Mouse (Mus musculus): ENCODE data around the gene Cplx1. TPM values are rescaled to one million over a fixed set of nuclear protein-coding genes. Genes with fewer than 3 reads are reported as not detected.

The Cplx1 gene
- total RNA-seq (2023): not detected

DNA sequence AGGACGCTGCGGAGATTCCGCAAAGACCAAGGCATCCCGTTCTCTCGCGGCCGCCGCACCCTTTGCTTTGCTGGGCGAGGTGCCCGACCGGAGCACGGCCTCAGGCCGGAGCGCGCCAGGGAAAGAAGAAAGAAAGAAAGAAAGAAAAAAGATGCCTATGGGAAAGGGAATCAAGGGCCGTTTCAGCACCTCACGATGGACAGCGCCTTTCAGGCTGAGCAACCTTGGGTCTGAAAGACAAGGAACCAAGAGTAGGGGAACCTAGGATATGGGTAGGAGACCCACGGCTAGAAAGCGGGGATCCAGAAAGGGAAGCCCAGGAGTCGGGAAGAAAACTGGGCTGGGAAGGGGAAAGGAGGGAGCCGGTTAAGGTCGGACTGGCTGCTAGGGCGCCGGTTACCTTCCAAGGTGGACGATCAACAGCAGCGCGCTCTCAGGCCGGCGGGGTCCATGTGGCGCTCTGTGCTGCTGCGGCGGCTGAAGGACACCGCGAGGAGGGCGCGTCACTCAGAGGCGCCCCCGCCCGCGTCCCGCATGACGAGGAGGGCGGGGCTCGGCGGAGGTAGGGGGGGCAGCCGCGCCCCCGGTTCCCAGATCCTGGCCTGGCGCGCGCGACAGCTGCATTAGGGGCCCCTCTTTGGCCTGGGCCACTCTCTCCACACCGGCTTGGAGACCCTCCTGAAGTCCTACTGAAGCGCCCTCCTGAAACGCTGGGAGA lies at the start of gene Cplx1:
TSS of gene Cplx1 (minus strand) at position 536 of the 718 bp plus-strand sequence.

Other genes starting within 250 kb of the Cplx1 start
- gene Pigg, start 237.4 kb downstream of the Cplx1 start, total RNA-seq (2023): 1 to 10 TPM; 2.2 to 2.3 TPM
- under 1 TPM in 1 of 2 experiments, not detected in 1; 0.26 TPM for gene Gm42517, start 182.1 kb downstream of the Cplx1 start, total RNA-seq (2023)
- not detected for gene Pde6b, start 161.6 kb downstream of the Cplx1 start, total RNA-seq (2023)
- gene Atp5k, start 115.6 kb downstream of the Cplx1 start, total RNA-seq (2023): 10 to 100 TPM; 75.9 to 87.5 TPM
- gene Mfsd7a, start 101.1 kb downstream of the Cplx1 start, total RNA-seq (2023): 10 to 100 TPM; 15.9 to 22.5 TPM
- 10 to 100 TPM; 12.6 to 15.5 TPM for gene Pcgf3, start 88.8 kb downstream of the Cplx1 start, total RNA-seq (2023)
- gene Gak, start 79.7 kb upstream of the Cplx1 start, total RNA-seq (2023): 100 to 1,000 TPM; 105 to 125 TPM
- gene Tmem175, start 79.7 kb upstream of the Cplx1 start, total RNA-seq (2023): 10 to 100 TPM; 11.5 to 14.7 TPM
- gene Idua, start 110.3 kb upstream of the Cplx1 start, total RNA-seq (2023): 10 to 100 TPM; 17.3 TPM
- gene Dgkq, start 119.6 kb upstream of the Cplx1 start, total RNA-seq (2023): 10 to 100 TPM; 11.2 to 12.6 TPM
- 1 to 10 TPM in 1 of 2 experiments, under 1 TPM in 1; 0.20 to 1.0 TPM for gene Slc26a1, start 125.5 kb upstream of the Cplx1 start, total RNA-seq (2023)
- gene Fgfrl1, start 142.4 kb upstream of the Cplx1 start, total RNA-seq (2023): 1 to 10 TPM in 1 of 2 experiments, under 1 TPM in 1; 0.79 to 2.7 TPM
- gene Rnf212, start 225.0 kb upstream of the Cplx1 start, total RNA-seq (2023): 1 to 10 TPM in 1 of 2 experiments, not detected in 1; 1.6 TPM
- not detected for gene Tmed11, start 245.3 kb upstream of the Cplx1 start, total RNA-seq (2023)